ENCODE assay signal across 14 mouse cellular contexts in the genomic region with DNA sequence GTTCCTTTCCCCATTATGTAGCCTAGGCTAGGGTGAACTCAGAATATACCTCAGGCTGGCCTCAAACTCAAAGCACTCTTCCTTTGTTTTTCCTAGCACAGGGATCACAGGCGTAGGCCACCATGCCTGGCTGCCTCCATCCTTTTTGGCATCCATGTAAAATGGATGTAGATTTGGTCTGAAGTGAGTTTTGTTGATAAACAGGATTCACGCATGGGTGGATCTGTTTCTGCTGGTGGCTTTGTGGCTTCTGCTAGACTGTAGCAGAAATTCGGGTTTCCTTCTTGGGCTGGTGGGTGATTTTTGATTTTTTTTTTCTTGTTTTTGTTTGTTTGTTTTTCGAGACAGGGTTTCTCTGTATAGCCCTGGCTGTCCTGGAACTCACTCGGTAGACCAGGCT. TPM values are rescaled to one million over a fixed set of nuclear protein-coding genes. Genes with fewer than 3 reads are reported as not detected.
"Had no signal": no experiment of that assay in that cellular context is flagged by ENCODE, and none has a peak within 500 bp of the region (broad histone marks: within the 10 kb centered on the region; RNA-seq: fewer than 3 reads in every experiment).

No protein-coding gene starts in this region.

- DNase-seq: liver, embryonic 13.5 days; liver, postnatal 0 days; lung, adult 2 months; lung, postnatal 14 days; lung, postnatal 36 days; right cerebral cortex, postnatal 14 days; thymus, adult 18-20 months; thymus, postnatal 14 days; thymus, postnatal 36 days had no signal

- ATAC-seq: liver, postnatal 0 days; lung, postnatal 0 days; midbrain, embryonic 13.5 days; midbrain, embryonic 15.5 days had no signal

RNA-seq across cellular contexts. Expression of gene Nrxn2, which starts 8.6 kb away (rescaled TPM):
- total RNA-seq: megakaryocyte progenitor cell, adult 5-6 weeks had no signal
- polyA plus RNA-seq: macrophage had no signal
